Mouse (Mus musculus) CH12.LX (cell line): ENCODE results near the gene Serpina6. TPM values are rescaled to one million over a fixed set of nuclear protein-coding genes. Genes with fewer than 3 reads are reported as not detected.

Experiments
- DNase-seq: peaks from one replicate; pipeline ENCODE4 v3.0.0-alpha.2; 2013; ENCODE audit errors: extremely low read depth
- H3K27ac ChIP-seq: 2 replicates; pipeline ENCODE4 v1.5.1; 2012; ENCODE audit warnings: low read depth, mild to moderate bottlenecking, control low read depth, moderate library complexity; ENCODE audit not compliant: insufficient read depth
- H3K27me3 ChIP-seq: replicated peaks from 2 replicates; pipeline ENCODE3; 2012; ENCODE audit warnings: inconsistent platforms
- H3K36me3 ChIP-seq, 2 experiments: replicated peaks in 1 of 2; 2 replicates each; pipeline versions ENCODE3 to v1.6.1; 2012; ENCODE audit warnings: inconsistent platforms in 1 of 2, low read length in 1 of 2, mild to moderate bottlenecking in 1 of 2, mixed read lengths in 1 of 2, moderate library complexity in 1 of 2; ENCODE audit not compliant: control insufficient read depth in 1 of 2, insufficient read depth in 1 of 2
- H3K4me1 ChIP-seq, 2 experiments: 2 replicates each; pipeline ENCODE4 v1.6.1; 2012; ENCODE audit warnings: inconsistent platforms in 1 of 2, moderate library complexity in 1 of 2; ENCODE audit not compliant: insufficient read depth in 2 of 2, control insufficient read depth in 1 of 2
- H3K4me2 ChIP-seq: 2 replicates; pipeline ENCODE4 v1.6.1; 2012; ENCODE audit warnings: low read depth, mild to moderate bottlenecking, control low read depth; ENCODE audit not compliant: poor library complexity, insufficient read depth, severe bottlenecking
- H3K4me3 ChIP-seq, 3 experiments: fragments of 150-350 bp in 1 of 3; sonication (generic) in 1 of 3; replicated peaks in 1 of 3; 2 replicates each; pipeline versions ENCODE3 to v1.5.1; 2011 to 2012; ENCODE audit warnings: low read depth in 2 of 3, low read length in 2 of 3, mild to moderate bottlenecking in 2 of 3, moderate library complexity in 2 of 3, control low read depth in 1 of 3, improper control_type of control experiment in 1 of 3, inconsistent platforms in 1 of 3, mixed read lengths in 1 of 3; ENCODE audit not compliant: poor library complexity in 1 of 3
- H3K79me2 ChIP-seq: replicated peaks from 2 replicates; pipeline ENCODE4 v1.6.1; 2012; ENCODE audit warnings: mild to moderate bottlenecking, moderate library complexity; ENCODE audit not compliant: control insufficient read depth, poor library complexity, insufficient read depth, severe bottlenecking; ENCODE audit errors: extremely low read depth
- H3K9ac ChIP-seq: 2 replicates; pipeline ENCODE4 v1.6.1; 2012; ENCODE audit warnings: low read depth, mild to moderate bottlenecking, control low read depth, moderate library complexity; ENCODE audit not compliant: insufficient read depth
- H3K9me3 ChIP-seq: replicated peaks from 2 replicates; pipeline ENCODE3; 2012; ENCODE audit warnings: low read length, inconsistent platforms, mixed read lengths
- BHLHE40 ChIP-seq: IDR thresholded peaks from 2 replicates; pipeline ENCODE4 v1.6.1; 2011; ENCODE audit warnings: mild to moderate bottlenecking, low read depth, low read length, improper control_type of control experiment
- CHD1 ChIP-seq: IDR thresholded peaks from 2 replicates; pipeline ENCODE4 v1.6.1; 2012; ENCODE audit warnings: low read depth, low read length, improper control_type of control experiment, inconsistent platforms
- E2F4 ChIP-seq: IDR thresholded peaks from 2 replicates; pipeline ENCODE4 v1.6.1; 2011; ENCODE audit warnings: low read depth, low read length, improper control_type of control experiment; ENCODE audit not compliant: insufficient replicate concordance
- EP300 ChIP-seq: IDR thresholded peaks from 2 replicates; pipeline ENCODE4 v1.6.1; 2011; ENCODE audit warnings: low read length, improper control_type of control experiment
- GABPA ChIP-seq: IDR thresholded peaks from 2 replicates; pipeline ENCODE4 v1.6.1; 2012; ENCODE audit warnings: low read depth, low read length, improper control_type of control experiment, inconsistent platforms; ENCODE audit not compliant: insufficient replicate concordance
- IRF4 ChIP-seq: IDR thresholded peaks from 2 replicates; pipeline ENCODE4 v1.6.1; 2014; ENCODE audit warnings: low read depth, mild to moderate bottlenecking, inconsistent platforms, low read length, improper control_type of control experiment
- JUND ChIP-seq: conservative IDR thresholded peaks from 2 replicates; pipeline ENCODE4 v1.6.1; 2011; ENCODE audit warnings: low read depth, low read length, improper control_type of control experiment
- KAT2A ChIP-seq: IDR thresholded peaks from 2 replicates; pipeline ENCODE4 v1.6.1; 2012; ENCODE audit warnings: low read length, improper control_type of control experiment, inconsistent platforms; ENCODE audit not compliant: insufficient replicate concordance
- MAFK ChIP-seq: IDR thresholded peaks from 2 replicates; pipeline ENCODE4 v1.6.1; 2011; ENCODE audit warnings: low read length, improper control_type of control experiment; ENCODE audit not compliant: insufficient replicate concordance
- MAZ ChIP-seq: IDR thresholded peaks from 2 replicates; pipeline ENCODE4 v1.6.1; 2012; ENCODE audit warnings: low read depth, mild to moderate bottlenecking, inconsistent platforms, low read length, improper control_type of control experiment, moderate library complexity
- MYC ChIP-seq: IDR thresholded peaks from 2 replicates; pipeline ENCODE4 v1.6.1; 2011; ENCODE audit warnings: low read depth, mild to moderate bottlenecking, improper control_type of control experiment, low read length
- NELFE ChIP-seq: IDR thresholded peaks from 2 replicates; pipeline ENCODE4 v1.6.1; 2011; ENCODE audit warnings: low read depth, low read length, improper control_type of control experiment
- RAD21 ChIP-seq: IDR thresholded peaks from 2 replicates; pipeline ENCODE4 v1.6.1; 2011; ENCODE audit warnings: low read depth, mild to moderate bottlenecking, low read length, improper control_type of control experiment, moderate library complexity
- RCOR1 ChIP-seq: conservative IDR thresholded peaks from 2 replicates; pipeline ENCODE4 v1.6.1; 2012; ENCODE audit warnings: low read depth, mild to moderate bottlenecking, inconsistent platforms, low read length, improper control_type of control experiment
- SIN3A ChIP-seq: IDR thresholded peaks from 2 replicates; pipeline ENCODE4 v1.6.1; 2012; ENCODE audit warnings: low read length, improper control_type of control experiment, inconsistent platforms
- TCF12 ChIP-seq: IDR thresholded peaks from 2 replicates; pipeline ENCODE4 v1.6.1; 2014; ENCODE audit warnings: low read depth, mild to moderate bottlenecking, inconsistent platforms, low read length, improper control_type of control experiment
- UBTF ChIP-seq: IDR thresholded peaks from 2 replicates; pipeline ENCODE4 v1.6.1; 2012; ENCODE audit warnings: low read depth, mild to moderate bottlenecking, inconsistent platforms, low read length, improper control_type of control experiment, moderate library complexity
- USF1 ChIP-seq: IDR thresholded peaks from 2 replicates; pipeline ENCODE4 v1.6.1; 2014; ENCODE audit warnings: low read depth, mild to moderate bottlenecking, inconsistent platforms, low read length, improper control_type of control experiment
- USF2 ChIP-seq: conservative IDR thresholded peaks from 2 replicates; pipeline ENCODE4 v1.6.1; 2011; ENCODE audit warnings: low read depth, low read length, improper control_type of control experiment
- ZKSCAN1 ChIP-seq: IDR thresholded peaks from 2 replicates; pipeline ENCODE4 v1.6.1; 2012; ENCODE audit warnings: low read depth, inconsistent platforms, low read length, improper control_type of control experiment, borderline replicate concordance
- ZMIZ1 ChIP-seq: IDR thresholded peaks from 2 replicates; pipeline ENCODE4 v1.6.1; 2012; ENCODE audit warnings: low read depth, mild to moderate bottlenecking, inconsistent platforms, low read length, improper control_type of control experiment
- ZNF384 ChIP-seq: IDR thresholded peaks from 2 replicates; pipeline ENCODE4 v1.6.1; 2012; ENCODE audit warnings: low read depth, low read length, improper control_type of control experiment, inconsistent platforms
- dilution Hi-C: fragments of 300-500 bp; cut with MboI; formaldehyde crosslinking; loops from 2 replicates; pipeline ENCODE4 v1.14.3; 2020; ENCODE audit warnings: low sequenced_read_pairs; ENCODE audit not compliant: extremely low pct_unique_long_range_greater_than_20kb, extremely low pct_ligation_motif_present
- in situ Hi-C: fragments of 300-500 bp; cut with MboI; formaldehyde crosslinking; loops from 3 replicates; pipeline ENCODE4 v1.14.3; 2019; ENCODE audit warnings: low sequenced_read_pairs, low pct_ligation_motif_present, low pct_unique_long_range_greater_than_20kb, mixed read lengths
- polyA plus RNA-seq: library from polyadenylated mRNA; unstranded; fragments of >175 nt; gene quantifications from 2 replicates; pipeline ENCODE4 v1.2.1, GENCODE M21; 2012; ENCODE audit warnings: low read depth; ENCODE audit not compliant: insufficient read length
- total RNA-seq, 2 experiments: library from RNA; depleted of rRNA; stranded (reverse); fragments of 300-350 nt in 1 of 2; fragments of >200 nt in 1 of 2; gene quantifications; 2 replicates each; pipeline ENCODE4 v1.2.3; 2012 to 2014

Gene Serpina6
- total and polyA plus RNA-seq, 3 experiments, result not detected

DNA sequence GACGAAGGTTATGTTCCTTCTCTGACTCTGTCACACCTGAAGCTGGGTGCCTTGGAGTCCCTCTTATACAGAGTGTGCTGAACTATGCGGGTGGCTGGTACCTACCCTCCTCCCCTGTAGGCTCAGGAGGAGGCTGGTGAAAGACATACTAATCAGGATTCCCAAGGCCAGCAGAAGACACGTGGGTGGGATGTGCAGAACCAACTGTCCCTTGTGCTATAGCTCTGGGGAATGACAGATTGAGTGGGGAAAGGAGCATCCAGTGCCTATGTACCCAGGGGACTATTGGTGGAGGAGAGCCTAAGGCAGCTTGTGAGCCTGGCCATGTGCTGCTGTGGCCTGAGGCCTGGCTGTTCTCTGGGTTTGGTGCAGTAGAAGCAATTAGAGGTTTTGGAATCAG is 29.0 kb upstream of the Serpina6 start:
- H3K4me2 ChIP-seq, result no peak overlapping the region
- dilution Hi-C loops, result no loop called here
- no peak overlapping the region for H3K4me3 ChIP-seq
- no peaks in the 10 kb centered on the region for H3K36me3 ChIP-seq
- H3K9ac ChIP-seq, result no peak overlapping the region
- TF ChIP-seq NELFE (no peak), KAT2A (no peak), MAFK (no peak), JUND (no peak), ZMIZ1 (no peak), USF2 (no peak), USF1 (no peak), SIN3A (no peak), UBTF (no peak), ZKSCAN1 (no peak), GABPA (no peak), MYC (no peak)
- H3K9me3 ChIP-seq, result no peaks in the 10 kb centered on the region
- peaks cover 95% of the 10 kb centered on the region for H3K27me3 ChIP-seq
- H3K79me2 ChIP-seq, result no peaks in the 10 kb centered on the region
- in situ Hi-C loops, result no loop called here
- H3K27ac ChIP-seq, result no peak overlapping the region
- no peak for DNase-seq
- H3K4me1 ChIP-seq, result no peaks in the 10 kb centered on the region

DNA sequence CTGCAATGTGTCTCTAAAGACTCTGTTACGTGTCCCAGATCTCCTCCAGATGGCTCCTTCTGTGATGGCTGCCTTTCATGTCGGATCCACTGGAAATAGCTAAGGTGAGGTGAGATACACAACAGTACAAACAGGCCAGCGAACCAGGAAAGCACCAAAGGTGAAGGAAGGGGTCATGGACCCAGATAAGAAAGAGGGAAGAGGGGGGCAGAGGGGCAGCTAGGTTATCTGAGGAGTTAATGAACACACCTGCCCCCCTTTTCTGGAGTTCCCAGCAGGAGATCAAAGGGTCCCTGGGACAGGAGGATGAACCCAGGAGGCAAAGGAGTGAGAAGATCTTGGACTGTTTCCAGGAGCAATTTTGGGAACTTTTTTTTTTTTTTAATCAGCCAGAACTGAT is 28.4 kb upstream of the Serpina6 start:
- DNase-seq, result no peak
- in situ Hi-C loops, result no loop called here

DNA sequence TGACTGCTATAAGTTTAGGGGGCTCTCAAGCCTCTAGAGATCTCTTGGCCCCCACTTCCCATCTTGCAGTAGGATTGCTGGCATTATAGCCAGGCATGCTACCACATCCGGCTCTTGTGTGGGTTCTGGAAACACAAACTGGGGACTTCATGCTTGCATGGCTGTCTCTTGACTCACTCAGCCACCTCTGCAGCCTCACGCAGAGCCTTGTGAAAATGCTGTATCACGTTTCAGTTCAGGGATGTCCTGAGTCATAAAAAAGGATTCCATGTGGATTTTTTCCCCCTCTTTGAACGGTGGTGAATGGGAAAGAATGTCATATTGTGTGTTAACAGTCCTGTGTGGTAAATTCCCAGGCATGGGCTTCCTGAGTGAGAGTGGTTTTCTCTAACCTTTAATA is 26.8 kb upstream of the Serpina6 start:
- Histone ChIP-seq H3K4me2 (no peak overlapping the region), H3K9ac (no peak overlapping the region), H3K36me3 (no peaks in the 10 kb centered on the region), H3K79me2 (no peaks in the 10 kb centered on the region), H3K27me3 (peaks cover 84% of the 10 kb centered on the region), H3K4me3 (no peak overlapping the region), H3K4me1 (no peaks in the 10 kb centered on the region), H3K9me3 (no peaks in the 10 kb centered on the region), H3K27ac (no peak overlapping the region)
- no peak for DNase-seq
- in situ Hi-C loops, result no loop called here
- no peak for TF ChIP-seq E2F4
- no peak for TF ChIP-seq ZMIZ1
- no peak for TF ChIP-seq NELFE
- no peak for TF ChIP-seq KAT2A
- TF ChIP-seq USF1, result no peak
- TF ChIP-seq CHD1, result no peak
- TF ChIP-seq EP300, result no peak
- no peak for TF ChIP-seq MAZ
- TF ChIP-seq MYC, result no peak
- TF ChIP-seq TCF12, result no peak
- TF ChIP-seq ZKSCAN1, result no peak
- TF ChIP-seq BHLHE40, result no peak
- no peak for TF ChIP-seq JUND
- no peak for TF ChIP-seq RAD21
- no peak for TF ChIP-seq SIN3A
- TF ChIP-seq IRF4, result no peak
- dilution Hi-C loops, result no loop called here

More for the DNA sequence above, 28.4 kb upstream of the Serpina6 start:
- Histone ChIP-seq H3K36me3 (no peaks in the 10 kb centered on the region), H3K9ac (no peak overlapping the region), H3K4me3 (no peak overlapping the region), H3K79me2 (no peaks in the 10 kb centered on the region), H3K4me1 (no peaks in the 10 kb centered on the region), H3K27ac (no peak overlapping the region), H3K4me2 (no peak overlapping the region), H3K27me3 (peaks cover 95% of the 10 kb centered on the region), H3K9me3 (no peaks in the 10 kb centered on the region)
- dilution Hi-C loops, result no loop called here
- TF ChIP-seq JUND (no peak), GABPA (no peak), TCF12 (no peak), USF2 (no peak), MAZ (no peak), RCOR1 (no peak), ZNF384 (no peak), EP300 (no peak)
